ENCODE assay signal across 8 mouse cellular contexts in genomic region chr7:30143170-30143554, GRCm38 (mm10). TPM values are rescaled to one million over a fixed set of nuclear protein-coding genes. Genes with fewer than 3 reads are reported as not detected.
DNase-seq lines count a peak whose midpoint lies in the region; ATAC-seq and TF ChIP-seq lines count a peak whose summit lies in the region.

No protein-coding gene starts in this region.

- peak overlapping the region; percentile 48 for H3K4me3 ChIP-seq in left cerebral cortex, adult 2 months
- H3K4me3 ChIP-seq in embryonic facial prominence, embryonic 15.5 days (replicated peaks), result peak overlapping the region; percentile 52
- peak overlapping the region; percentile 47 for H3K4me3 ChIP-seq in intestine, embryonic 14.5 days (ENCODE audit: low read depth, low read length)
- H3K4me3 ChIP-seq in neural tube, embryonic 12.5 days, result peak overlapping the region; percentile 53

- ATAC-seq in embryonic facial prominence, embryonic 15.5 days (ENCODE audit: insufficient number of reproducible peaks, low FRiP score, low TSS enrichment, low read depth), result peak; percentile 3; the same call in 1 of the 2 replicates
- peak; percentile 37 for ATAC-seq in intestine, embryonic 14.5 days (replicated peaks; ENCODE audit: low FRiP score, low TSS enrichment, low read depth)
- peak; percentile 41 for ATAC-seq in neural tube, embryonic 12.5 days (ENCODE audit: low FRiP score, low read depth)
- ATAC-seq in cerebellum, adult (ENCODE audit: insufficient number of reproducible peaks, low FRiP score, low TSS enrichment), result no peak

- no peak for DNase-seq in left cerebral cortex, adult 2 months (ENCODE audit: extremely low spot score in 1 of 2, low spot score in 2 of 2)
- no peak for DNase-seq in left cerebral cortex, postnatal 25 days (ENCODE audit: low spot score in 2 of 2)
- DNase-seq in intestine, embryonic 14.5 days (ENCODE audit: low spot score), result no peak
- no peak for DNase-seq in embryo, embryonic 9.5 days (ENCODE audit: extremely low spot score)
- no peak for DNase-seq in left cerebral cortex, postnatal 4 days

- no peak for TF ChIP-seq CTCF in left cerebral cortex, adult 2 months (IDR thresholded peaks at IDR 0.05)

- intact Hi-C loops in left cerebral cortex, adult 2 months (cut with DNase I), result no loop called here
- intact Hi-C loops in left cerebral cortex, postnatal 25 days (cut with DNase I), result no loop called here
- intact Hi-C loops in left cerebral cortex, postnatal 4 days (cut with DNase I), result no loop called here

- H3K9me3 ChIP-seq in embryonic facial prominence, embryonic 15.5 days (replicated peaks), result peaks cover 3% of the 10 kb centered on the region; the same call in 1 of the 2 replicates
- H3K9me3 ChIP-seq in intestine, embryonic 14.5 days (ENCODE audit: control insufficient read depth, low read length), result peaks cover 17% of the 10 kb centered on the region
- peaks cover 21% of the 10 kb centered on the region for H3K9me3 ChIP-seq in neural tube, embryonic 12.5 days

- 13% methylated on average over 8 of the region's 8 CpGs for WGBS in embryonic facial prominence, embryonic 15.5 days
- WGBS in intestine, embryonic 14.5 days, result 12% methylated on average over 8 of the region's 8 CpGs
- 15% methylated on average over 8 of the region's 8 CpGs for WGBS in neural tube, embryonic 12.5 days

- H3K27me3 ChIP-seq in embryonic facial prominence, embryonic 15.5 days, result no peaks in the 10 kb centered on the region
- no peaks in the 10 kb centered on the region for H3K27me3 ChIP-seq in intestine, embryonic 14.5 days (replicated peaks; ENCODE audit: control insufficient read depth, insufficient read depth, low read length)
- H3K27me3 ChIP-seq in neural tube, embryonic 12.5 days (replicated peaks), result no peaks in the 10 kb centered on the region

- peaks cover 51% of the 10 kb centered on the region for H3K36me3 ChIP-seq in embryonic facial prominence, embryonic 15.5 days
- peaks cover 6% of the 10 kb centered on the region; the same call in 1 of the 2 replicates for H3K36me3 ChIP-seq in intestine, embryonic 14.5 days (ENCODE audit: control insufficient read depth, insufficient read depth, low read length)
- peaks cover 31% of the 10 kb centered on the region for H3K36me3 ChIP-seq in neural tube, embryonic 12.5 days

- H3K4me2 ChIP-seq in embryonic facial prominence, embryonic 15.5 days (replicated peaks), result peak overlapping the region; percentile 49
- peak overlapping the region; percentile 63 for H3K4me2 ChIP-seq in intestine, embryonic 14.5 days (ENCODE audit: low read length)
- H3K4me2 ChIP-seq in neural tube, embryonic 12.5 days (replicated peaks), result peak overlapping the region; percentile 60

- peaks cover 3% of the 10 kb centered on the region; the same call in 1 of the 2 replicates for H3K4me1 ChIP-seq in embryonic facial prominence, embryonic 15.5 days
- peaks cover 7% of the 10 kb centered on the region; the same call in 1 of the 2 replicates for H3K4me1 ChIP-seq in intestine, embryonic 14.5 days (replicated peaks; ENCODE audit: control insufficient read depth, insufficient read depth, low read length)
- no peaks in the 10 kb centered on the region for H3K4me1 ChIP-seq in neural tube, embryonic 12.5 days

- H3K9ac ChIP-seq in embryonic facial prominence, embryonic 15.5 days, result no peak overlapping the region
- H3K9ac ChIP-seq in intestine, embryonic 14.5 days (ENCODE audit: low read length), result peak overlapping the region; percentile 60
- peak overlapping the region; percentile 38; the same call in 1 of the 2 replicates for H3K9ac ChIP-seq in neural tube, embryonic 12.5 days

- no peak overlapping the region; the same call in 1 of the 2 replicates for H3K27ac ChIP-seq in left cerebral cortex, adult 2 months
- H3K27ac ChIP-seq in embryonic facial prominence, embryonic 15.5 days (replicated peaks), result peak overlapping the region; percentile 79
- peak overlapping the region; percentile 78; the same call in 1 of the 2 replicates for H3K27ac ChIP-seq in intestine, embryonic 14.5 days (ENCODE audit: low read depth)
- no peak overlapping the region for H3K27ac ChIP-seq in neural tube, embryonic 12.5 days

RNA-seq across cellular contexts. Expression of gene Zfp382, which starts 21.4 kb away (rescaled TPM):
- 10 to 100 TPM; 34.3 to 37.8 TPM for total RNA-seq in left cerebral cortex, adult 2 months (2021)
- total RNA-seq in left cerebral cortex, postnatal 25 days (2021), result 10 to 100 TPM; 34.9 to 36.0 TPM
- 14.6 and 15.4 TPM in 2 replicates for polyA plus RNA-seq in embryonic facial prominence, embryonic 15.5 days (2015; fragmentation: Nextera tagmentation; extraction: Ambion mirVana)
- polyA plus RNA-seq in intestine, embryonic 14.5 days (2014; fragmentation: Nextera tagmentation; extraction: Ambion mirVana), result 4.2 and 5.8 TPM in 2 replicates
- 11.5 and 12.3 TPM in 2 replicates for polyA plus RNA-seq in neural tube, embryonic 12.5 days (2016; fragmentation: Nextera tagmentation; extraction: Ambion mirVana)
- total RNA-seq in left cerebral cortex, postnatal 4 days (2021), result 10 to 100 TPM; 33.0 to 33.9 TPM

RNA-seq across cellular contexts. Expression of gene Zfp146, which starts 26.4 kb away (rescaled TPM):
- total RNA-seq in left cerebral cortex, adult 2 months (2021), result 10 to 100 TPM; 47.3 to 49.9 TPM
- 10 to 100 TPM; 48.5 to 49.7 TPM for total RNA-seq in left cerebral cortex, postnatal 25 days (2021)
- 13.6 and 17.7 TPM in 2 replicates for polyA plus RNA-seq in embryonic facial prominence, embryonic 15.5 days (2015; fragmentation: Nextera tagmentation; extraction: Ambion mirVana)
- polyA plus RNA-seq in intestine, embryonic 14.5 days (2014; fragmentation: Nextera tagmentation; extraction: Ambion mirVana), result 16.0 and 16.3 TPM in 2 replicates
- 14.6 and 15.6 TPM in 2 replicates for polyA plus RNA-seq in neural tube, embryonic 12.5 days (2016; fragmentation: Nextera tagmentation; extraction: Ambion mirVana)
- 10 to 100 TPM; 66.8 to 68.1 TPM for total RNA-seq in left cerebral cortex, postnatal 4 days (2021)

RNA-seq across cellular contexts. Expression of gene Cox7a1, which starts 40.8 kb away (rescaled TPM):
- 1 to 10 TPM; 2.9 to 7.2 TPM for total RNA-seq in left cerebral cortex, adult 2 months (2021)
- 1 to 10 TPM; 5.5 to 6.0 TPM for total RNA-seq in left cerebral cortex, postnatal 25 days (2021)
- polyA plus RNA-seq in embryonic facial prominence, embryonic 15.5 days (2015; fragmentation: Nextera tagmentation; extraction: Ambion mirVana), result 6.4 and 6.5 TPM in 2 replicates
- 5.8 and 11.3 TPM in 2 replicates for polyA plus RNA-seq in intestine, embryonic 14.5 days (2014; fragmentation: Nextera tagmentation; extraction: Ambion mirVana)
- 2.9 and 5.8 TPM in 2 replicates for polyA plus RNA-seq in neural tube, embryonic 12.5 days (2016; fragmentation: Nextera tagmentation; extraction: Ambion mirVana)
- total RNA-seq in left cerebral cortex, postnatal 4 days (2021), result 1 to 10 TPM; 1.5 to 2.0 TPM

RNA-seq across cellular contexts. Expression of gene Zfp260, which starts 48.6 kb away (rescaled TPM):
- total RNA-seq in left cerebral cortex, adult 2 months (2021), result 10 to 100 TPM; 71.7 to 72.1 TPM
- 10 to 100 TPM; 64.5 to 64.6 TPM for total RNA-seq in left cerebral cortex, postnatal 25 days (2021)
- 120 and 122 TPM in 2 replicates for polyA plus RNA-seq in embryonic facial prominence, embryonic 15.5 days (2015; fragmentation: Nextera tagmentation; extraction: Ambion mirVana)
- polyA plus RNA-seq in intestine, embryonic 14.5 days (2014; fragmentation: Nextera tagmentation; extraction: Ambion mirVana), result 91.8 and 115 TPM in 2 replicates
- polyA plus RNA-seq in neural tube, embryonic 12.5 days (2016; fragmentation: Nextera tagmentation; extraction: Ambion mirVana), result 107 and 116 TPM in 2 replicates
- total RNA-seq in left cerebral cortex, postnatal 4 days (2021), result 10 to 100 TPM; 64.8 to 65.3 TPM

RNA-seq across cellular contexts. Expression of gene Zfp566, which starts 52.8 kb away (rescaled TPM):
- 1 to 10 TPM; 7.0 to 7.2 TPM for total RNA-seq in left cerebral cortex, adult 2 months (2021)
- 1 to 10 TPM; 7.2 to 7.5 TPM for total RNA-seq in left cerebral cortex, postnatal 25 days (2021)
- 9.4 and 10.6 TPM in 2 replicates for polyA plus RNA-seq in embryonic facial prominence, embryonic 15.5 days (2015; fragmentation: Nextera tagmentation; extraction: Ambion mirVana)
- polyA plus RNA-seq in intestine, embryonic 14.5 days (2014; fragmentation: Nextera tagmentation; extraction: Ambion mirVana), result 8.3 and 11.2 TPM in 2 replicates
- polyA plus RNA-seq in neural tube, embryonic 12.5 days (2016; fragmentation: Nextera tagmentation; extraction: Ambion mirVana), result 14.2 and 16.0 TPM in 2 replicates
- total RNA-seq in left cerebral cortex, postnatal 4 days (2021), result 10 to 100 TPM; 12.9 to 17.3 TPM

Comparison
In these comparisons a context has a peak if more than half of its experiments do, and no peak if none do; other contexts are left out.
1. H3K27ac ChIP-seq: peak in embryonic facial prominence, embryonic 15.5 days (single experiment) and intestine, embryonic 14.5 days (single experiment); none in left cerebral cortex, adult 2 months (single experiment) and neural tube, embryonic 12.5 days (single experiment).
2. Peak in every context shown above with its lines, with median percentiles within 50 percentile points of each other: H3K4me3 ChIP-seq and H3K4me2 ChIP-seq.